Mouse (Mus musculus) cerebellum, adult 18-20 months (tissue): Measurements from ENCODE around the gene Acoxl.

ENCODE experiments used
- DNase-seq, 2 experiments: peaks; one replicate each; pipeline ENCODE4 v3.0.0; 2021

Acoxl gene

GRCm38 (mm10) chr2:127838576-127838975, at the start of gene Acoxl:
TSS of gene Acoxl (plus strand) at chr2:127838876.
- no peak for DNase-seq

- no peak for DNase-seq
Measured at GRCm38 (mm10) chr2:127789138-127789537, 49.5 kb upstream of the Acoxl start.

- DNase-seq = no peak
Measured at GRCm38 (mm10) chr2:127789651-127790270, 48.9 kb upstream of the Acoxl start.

GRCm38 (mm10) chr2:127791919-127792603, 46.6 kb upstream of the Acoxl start, which contains the start of gene Mtln:
TSS of gene Mtln (minus strand) at chr2:127792488.
- DNase-seq = peak; percentile 90 to 93

- DNase-seq = peak; percentile 93 to 95
Measured at GRCm38 (mm10) chr2:127831401-127832102, 7.1 kb upstream of the Acoxl start, which contains the start of gene Bub1. TSS of gene Bub1 (minus strand) at chr2:127831865.

GRCm38 (mm10) chr2:127832103-127832832, 6.4 kb upstream of the Acoxl start:
- no peak for DNase-seq

GRCm38 (mm10) chr2:127832833-127833190, 5.9 kb upstream of the Acoxl start:
- DNase-seq = no peak

GRCm38 (mm10) chr2:127839425-127839824, 749 bp downstream of the Acoxl start:
- no peak for DNase-seq

GRCm38 (mm10) chr2:127841402-127841801, 2.7 kb downstream of the Acoxl start:
- no peak for DNase-seq

GRCm38 (mm10) chr2:127842421-127842820, 3.7 kb downstream of the Acoxl start:
- DNase-seq = no peak

- no peak for DNase-seq
Measured at GRCm38 (mm10) chr2:127845346-127845982, 6.8 kb downstream of the Acoxl start.

- no peak for DNase-seq
Measured at GRCm38 (mm10) chr2:127846008-127846407, 7.3 kb downstream of the Acoxl start.

- DNase-seq = no peak
Measured at GRCm38 (mm10) chr2:127846571-127846970, 7.9 kb downstream of the Acoxl start.

GRCm38 (mm10) chr2:127850371-127850770, 11.7 kb downstream of the Acoxl start:
- no peak for DNase-seq

- peak; percentile 88 for DNase-seq
Measured at GRCm38 (mm10) chr2:127854332-127854991, 15.8 kb downstream of the Acoxl start.

- no peak for DNase-seq
Measured at GRCm38 (mm10) chr2:127864381-127864780, 25.7 kb downstream of the Acoxl start.

- no peak for DNase-seq
Measured at GRCm38 (mm10) chr2:127881063-127881462, 42.4 kb downstream of the Acoxl start.

- peak; percentile 76 to 84 for DNase-seq
Measured at GRCm38 (mm10) chr2:127889432-127889831, 50.8 kb downstream of the Acoxl start.

- DNase-seq = no peak
Measured at GRCm38 (mm10) chr2:127889979-127890378, 51.3 kb downstream of the Acoxl start.

- peak in 1 of 2 experiments; percentile 10 for DNase-seq
Measured at GRCm38 (mm10) chr2:127890526-127890925, 51.9 kb downstream of the Acoxl start.

GRCm38 (mm10) chr2:127891056-127891455, 52.4 kb downstream of the Acoxl start:
- DNase-seq = no peak

- no peak for DNase-seq
Measured at GRCm38 (mm10) chr2:127894890-127895289, 56.2 kb downstream of the Acoxl start.
